Mouse (Mus musculus) liver, embryonic 15.5 days (tissue): ENCODE results near the gene Bnc2. TPM values are rescaled to one million over a fixed set of nuclear protein-coding genes. Genes with fewer than 3 reads are reported as not detected.

Experiments used
- ATAC-seq: fragments of 200-750 bp; cut with Nextera tagmentation; 2 replicates; pipeline ENCODE4 v1.8.0; 2017; ENCODE audit warnings: moderate number of reproducible peaks, mild to moderate bottlenecking, moderate library complexity; ENCODE audit not compliant: insufficient read depth
- H3K27ac ChIP-seq: fragments of 300-500 bp; sonication (generic); replicated peaks from 2 replicates; pipeline ENCODE4 v1.5.1; 2015; ENCODE audit warnings: mild to moderate bottlenecking, inconsistent platforms
- H3K27me3 ChIP-seq: fragments of 300-500 bp; sonication (generic); 2 replicates; pipeline ENCODE4 v1.6.1; 2015; ENCODE audit warnings: mild to moderate bottlenecking, inconsistent platforms
- H3K36me3 ChIP-seq: fragments of 300-500 bp; sonication (generic); replicated peaks from 2 replicates; pipeline ENCODE4 v1.6.1; 2015; ENCODE audit warnings: moderate library complexity, mild to moderate bottlenecking, inconsistent platforms
- H3K4me1 ChIP-seq: fragments of 300-500 bp; sonication (generic); replicated peaks from 2 replicates; pipeline ENCODE4 v1.6.1; 2015; ENCODE audit warnings: inconsistent platforms
- H3K4me2 ChIP-seq: fragments of 300-500 bp; sonication (generic); 2 replicates; pipeline ENCODE4 v1.6.1; 2015; ENCODE audit warnings: moderate library complexity, mild to moderate bottlenecking, inconsistent platforms
- H3K4me3 ChIP-seq: fragments of 300-500 bp; sonication (generic); replicated peaks from 2 replicates; pipeline ENCODE4 v1.5.1; 2015; ENCODE audit warnings: mild to moderate bottlenecking, inconsistent platforms
- H3K9ac ChIP-seq: fragments of 300-500 bp; sonication (generic); 2 replicates; pipeline ENCODE4 v1.6.1; 2015; ENCODE audit warnings: moderate library complexity, mild to moderate bottlenecking, inconsistent platforms
- H3K9me3 ChIP-seq: fragments of 300-500 bp; sonication (generic); replicated peaks from 2 replicates; pipeline ENCODE4 v1.6.1; 2016; ENCODE audit warnings: inconsistent platforms
- WGBS: fragments of 180-500 bp; shearing (Covaris S2); methylation state at CpG from one replicate; pipeline ENCODE4 v1.1.7; 2015; ENCODE audit warnings: mixed read lengths; ENCODE audit not compliant: insufficient replicate concordance; 5-methylcytosine and 5-hydroxymethylcytosine counted together
- polyA plus RNA-seq: library from polyadenylated mRNA; unstranded; fragments of >200 nt; fragmentation: Nextera tagmentation; extraction: Ambion mirVana; gene quantifications from 2 replicates; pipeline ENCODE4 v1.2.1, GENCODE M21; 2015

Bnc2 gene
- polyA plus RNA-seq, 1 experiment from 2014 or later, result 0.36 TPM

DNA sequence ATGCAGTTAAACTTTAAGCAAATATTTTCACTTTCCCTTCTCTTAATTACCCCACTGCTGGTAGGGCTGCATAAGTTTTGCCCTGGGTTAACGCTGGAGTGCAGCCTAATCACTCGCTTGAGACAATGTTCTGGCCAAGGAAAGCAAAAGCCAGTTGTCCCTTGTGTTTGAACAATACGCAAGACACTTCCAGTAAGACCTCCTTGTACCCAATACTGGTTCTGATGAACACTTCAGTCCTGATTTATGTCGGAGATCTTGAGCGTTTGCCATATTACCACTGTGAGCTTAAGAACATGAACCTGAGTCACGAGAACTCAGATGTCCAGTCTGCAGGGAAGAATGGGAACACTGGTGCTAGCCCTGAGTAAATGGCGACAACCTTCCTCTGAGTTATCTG is 47.5 kb downstream of the Bnc2 start:
- 70% methylated on average over 7 of the region's 7 CpGs for WGBS

DNA sequence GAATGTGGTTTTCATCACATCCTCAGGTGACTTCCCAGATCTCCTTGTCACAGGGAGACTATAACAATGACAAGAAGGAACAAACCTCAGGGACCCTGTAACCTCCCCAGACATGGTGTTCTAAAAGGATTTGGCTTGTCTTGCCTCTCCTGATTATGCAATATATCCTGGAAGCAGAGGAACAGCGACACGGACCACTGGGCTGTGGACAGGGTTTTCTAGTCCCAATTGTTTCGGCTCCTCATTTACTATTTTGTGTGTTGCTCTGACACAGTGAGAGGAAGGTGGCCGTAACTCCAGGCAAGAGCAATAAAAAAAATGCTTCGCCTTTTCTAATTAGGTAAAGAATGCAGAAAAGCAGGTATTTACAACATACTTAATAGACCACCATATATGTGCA is 51.8 kb downstream of the Bnc2 start:
- Histone ChIP-seq H3K4me2 (no peak overlapping the region), H3K4me3 (no peak overlapping the region), H3K4me1 (no peaks in the 10 kb centered on the region), H3K9me3 (no peaks in the 10 kb centered on the region), H3K9ac (no peak overlapping the region), H3K36me3 (no peaks in the 10 kb centered on the region), H3K27ac (no peak overlapping the region), H3K27me3 (no peaks in the 10 kb centered on the region)
- no peak for ATAC-seq
- 59% methylated on average over 5 of the region's 5 CpGs for whole genome bisulfite sequencing

More for the DNA sequence above, 47.5 kb downstream of the Bnc2 start:
- no peaks in the 10 kb centered on the region for H3K4me1 ChIP-seq
- H3K9me3 ChIP-seq, result no peaks in the 10 kb centered on the region
- no peak overlapping the region for H3K4me3 ChIP-seq
- no peaks in the 10 kb centered on the region for H3K27me3 ChIP-seq
- H3K27ac ChIP-seq, result no peak overlapping the region
- no peak for ATAC-seq
- H3K4me2 ChIP-seq, result no peak overlapping the region
- H3K36me3 ChIP-seq, result no peaks in the 10 kb centered on the region
- no peak overlapping the region for H3K9ac ChIP-seq

DNA sequence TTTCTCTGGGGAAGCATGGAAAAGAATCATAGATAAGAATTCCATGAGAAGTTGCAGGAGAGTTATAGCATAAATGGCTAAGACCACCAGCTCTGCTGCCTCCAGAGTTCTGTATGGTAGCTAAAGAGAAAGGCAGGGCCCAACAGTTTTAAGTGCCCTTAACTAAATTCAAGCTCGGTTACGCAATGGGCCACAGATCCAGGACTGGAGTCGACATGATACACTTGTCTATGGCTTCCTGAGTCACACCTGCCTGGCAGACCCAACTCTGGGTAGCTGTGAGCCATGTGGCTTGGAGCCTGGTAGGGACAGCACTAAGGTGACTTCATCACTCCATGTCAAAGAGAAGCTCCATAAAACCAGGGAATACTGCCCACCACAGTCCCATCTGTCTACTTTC is 53.3 kb downstream of the Bnc2 start:
- WGBS, result 56% methylated on average over 3 of the region's 3 CpGs
- H3K36me3 ChIP-seq, result no peaks in the 10 kb centered on the region
- H3K27ac ChIP-seq, result no peak overlapping the region
- H3K4me1 ChIP-seq, result no peaks in the 10 kb centered on the region
- no peak for ATAC-seq
- no peaks in the 10 kb centered on the region for H3K27me3 ChIP-seq
- H3K9ac ChIP-seq, result no peak overlapping the region
- no peak overlapping the region for H3K4me2 ChIP-seq
- no peaks in the 10 kb centered on the region for H3K9me3 ChIP-seq
- H3K4me3 ChIP-seq, result no peak overlapping the region

DNA sequence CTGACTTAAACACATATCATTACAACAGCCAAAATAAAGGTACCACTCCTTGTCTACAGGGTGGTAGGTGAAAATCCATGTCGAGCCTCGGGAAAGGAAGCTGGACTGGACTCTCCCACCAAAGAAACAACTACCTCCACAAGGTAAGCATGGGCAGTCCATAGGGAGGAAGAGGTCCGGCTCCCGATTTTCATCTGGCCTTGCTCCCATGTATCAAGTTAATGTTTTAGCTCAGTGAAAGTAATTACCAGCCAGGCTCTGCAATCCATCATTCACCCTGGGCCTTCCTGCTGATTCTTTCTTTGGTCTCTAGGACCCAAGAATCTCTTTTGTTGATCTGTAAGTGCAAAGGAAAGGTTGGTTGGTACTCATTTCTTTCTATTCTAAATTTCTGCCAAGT is 65.2 kb downstream of the Bnc2 start:
- Histone ChIP-seq H3K4me1 (no peaks in the 10 kb centered on the region), H3K9me3 (no peaks in the 10 kb centered on the region), H3K27me3 (no peaks in the 10 kb centered on the region), H3K36me3 (no peaks in the 10 kb centered on the region), H3K27ac (no peak overlapping the region), H3K4me2 (no peak overlapping the region), H3K9ac (no peak overlapping the region), H3K4me3 (no peak overlapping the region)
- WGBS, result 62% methylated on average over 4 of the region's 4 CpGs
- ATAC-seq, result no peak

DNA sequence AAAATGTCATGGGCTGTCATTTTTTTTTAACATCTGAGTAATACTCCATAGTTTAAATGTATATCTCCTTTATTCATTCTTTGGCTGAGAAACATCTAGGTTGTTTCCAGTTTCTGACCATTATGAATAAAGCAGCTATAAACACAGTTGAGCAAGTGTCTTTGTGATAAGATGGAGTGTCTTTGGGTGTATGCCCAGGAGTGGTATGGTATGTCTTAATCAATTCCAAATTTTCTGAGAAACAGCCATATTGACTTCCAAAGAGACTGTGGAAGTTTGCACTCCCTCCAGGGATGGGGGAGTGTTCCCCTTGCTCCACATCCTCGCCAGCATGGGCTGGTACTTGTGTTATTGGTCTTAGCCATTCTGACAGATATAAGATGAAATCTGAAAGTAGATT is 70.6 kb downstream of the Bnc2 start:
- Histone ChIP-seq H3K36me3 (no peaks in the 10 kb centered on the region), H3K4me1 (no peaks in the 10 kb centered on the region), H3K27me3 (no peaks in the 10 kb centered on the region), H3K9ac (no peak overlapping the region), H3K27ac (no peak overlapping the region), H3K4me2 (no peak overlapping the region), H3K4me3 (no peak overlapping the region), H3K9me3 (no peaks in the 10 kb centered on the region)
- ATAC-seq, result no peak
- WGBS, result 51% methylated on average over 1 of the region's 1 CpGs

DNA sequence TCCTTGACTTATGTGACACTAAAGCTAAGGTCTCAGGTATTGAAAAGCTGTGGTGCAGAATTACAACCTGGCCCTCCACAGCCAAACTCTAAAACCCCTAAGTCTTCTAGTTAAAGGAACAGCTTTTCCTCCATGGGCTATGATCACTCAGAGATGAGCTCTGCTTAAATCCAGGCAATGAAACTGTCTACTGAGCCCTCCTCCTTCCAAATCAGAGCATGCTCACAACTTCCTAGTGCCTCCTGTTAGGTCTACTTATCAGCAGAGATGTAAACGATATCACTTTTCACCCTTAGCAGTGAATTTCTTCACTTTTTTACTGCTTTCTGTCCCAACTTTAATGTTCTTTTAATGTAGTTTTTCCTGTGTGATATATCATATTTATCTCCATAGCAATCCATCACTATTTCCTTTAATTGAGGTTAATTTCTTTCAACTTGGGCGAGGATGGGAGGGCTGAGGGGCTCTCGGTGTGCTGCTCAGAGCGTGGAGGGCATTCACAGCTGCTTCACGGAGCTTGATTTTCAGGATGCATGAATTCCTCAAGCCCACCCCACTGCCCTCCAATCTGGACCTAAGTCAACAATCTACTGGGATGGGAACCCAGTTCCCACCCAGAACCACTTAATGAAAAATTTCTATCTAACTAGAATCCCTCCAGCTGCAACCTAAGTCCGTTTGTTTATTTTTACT is 94.7 kb downstream of the Bnc2 start:
- Histone ChIP-seq H3K36me3 (no peaks in the 10 kb centered on the region), H3K4me1 (no peaks in the 10 kb centered on the region), H3K9ac (no peak overlapping the region), H3K4me2 (no peak overlapping the region), H3K27ac (no peak overlapping the region), H3K9me3 (no peaks in the 10 kb centered on the region), H3K27me3 (no peaks in the 10 kb centered on the region), H3K4me3 (no peak overlapping the region)
- no peak for ATAC-seq
- 59% methylated on average over 6 of the region's 6 CpGs for WGBS

DNA sequence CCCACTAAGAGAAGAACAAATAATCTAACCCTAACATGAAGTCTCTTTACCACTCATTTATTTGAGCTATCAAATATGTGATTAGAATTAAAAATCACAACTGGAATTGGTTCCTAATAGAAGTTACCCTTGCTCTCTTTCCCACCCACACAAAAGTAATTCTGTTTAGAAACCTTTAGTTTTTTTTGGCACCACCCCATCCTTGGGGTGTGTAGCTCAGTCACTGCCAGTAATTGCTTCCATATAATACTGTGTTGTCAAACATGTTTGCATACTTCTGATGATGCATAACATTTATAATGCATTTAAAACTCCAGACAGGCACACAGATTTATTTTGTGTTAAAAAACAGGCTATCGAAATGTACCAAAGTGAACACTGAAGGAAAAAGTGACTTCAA is 96.8 kb downstream of the Bnc2 start:
- Histone ChIP-seq H3K9me3 (no peaks in the 10 kb centered on the region), H3K4me1 (no peaks in the 10 kb centered on the region), H3K4me2 (no peak overlapping the region), H3K27ac (no peak overlapping the region), H3K9ac (no peak overlapping the region), H3K27me3 (no peaks in the 10 kb centered on the region), H3K36me3 (no peaks in the 10 kb centered on the region), H3K4me3 (no peak overlapping the region)
- 64% methylated on average over 1 of the region's 1 CpGs for whole genome bisulfite sequencing
- no peak for ATAC-seq

DNA sequence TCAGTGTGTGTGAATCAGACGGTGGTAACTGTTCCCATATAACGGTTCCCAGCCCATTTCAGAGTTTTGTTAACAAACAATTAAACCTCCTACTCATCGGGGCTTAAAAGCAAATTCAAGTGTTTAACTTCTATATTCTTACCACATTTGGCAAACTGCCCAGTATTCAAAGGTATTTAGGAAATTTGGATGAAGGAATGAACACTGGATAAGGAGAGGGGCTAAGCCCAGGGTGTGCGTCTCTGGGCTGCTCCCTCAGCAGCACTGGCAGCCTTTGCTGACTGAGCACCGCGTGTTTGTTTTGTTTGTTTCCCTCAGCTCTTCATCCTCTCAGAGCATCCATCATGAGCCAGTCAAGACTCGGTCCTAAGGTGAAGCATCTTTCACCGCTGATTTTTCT is 109.0 kb downstream of the Bnc2 start:
- Histone ChIP-seq H3K9ac (no peak overlapping the region), H3K9me3 (no peaks in the 10 kb centered on the region), H3K4me2 (no peak overlapping the region), H3K27ac (no peak overlapping the region), H3K27me3 (no peaks in the 10 kb centered on the region), H3K4me1 (no peaks in the 10 kb centered on the region), H3K36me3 (no peaks in the 10 kb centered on the region), H3K4me3 (no peak overlapping the region)
- ATAC-seq, result no peak
- 69% methylated on average over 8 of the region's 8 CpGs for WGBS

DNA sequence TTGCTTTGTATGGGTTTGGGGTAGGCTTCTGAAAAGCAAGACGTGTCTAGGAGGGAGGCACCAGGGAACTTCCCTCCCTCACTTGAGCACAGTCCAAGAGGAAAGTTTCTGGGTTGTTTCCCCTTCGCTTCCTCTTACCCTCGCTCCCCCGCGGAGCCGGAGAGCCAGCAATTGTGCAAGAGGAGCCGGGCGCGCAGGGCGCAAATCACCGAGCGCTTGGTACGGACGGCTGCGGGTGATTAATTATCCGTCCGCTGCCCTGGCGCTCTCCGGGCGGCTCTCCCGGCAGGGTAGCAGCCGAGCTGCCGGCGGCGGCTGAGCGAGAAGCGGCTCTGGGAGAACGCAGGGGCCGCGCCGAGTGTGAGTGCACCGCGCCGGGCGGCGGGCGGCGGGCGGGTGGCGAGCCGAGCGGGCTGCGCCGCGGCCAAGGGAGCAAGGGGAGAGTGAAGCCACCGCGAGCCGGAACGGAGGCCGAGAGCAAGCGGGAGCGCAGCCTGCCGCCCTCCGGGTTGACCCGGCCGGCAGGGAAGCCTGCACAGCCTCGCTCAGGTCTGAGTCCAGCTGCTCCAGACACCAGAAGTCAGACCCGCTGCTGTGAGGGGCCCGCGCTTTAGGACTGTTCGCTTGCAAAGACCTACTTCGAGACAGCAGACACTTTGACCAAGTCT is 129.7 kb downstream of the Bnc2 start:
- Histone ChIP-seq H3K27me3 (peaks cover 30% of the 10 kb centered on the region), H3K4me3 (peak overlapping the region; percentile 53), H3K9me3 (no peaks in the 10 kb centered on the region), H3K4me2 (peak overlapping the region; percentile 59), H3K9ac (no peak overlapping the region), H3K4me1 (no peaks in the 10 kb centered on the region), H3K36me3 (no peaks in the 10 kb centered on the region), H3K27ac (no peak overlapping the region)
- ATAC-seq, result peak; percentile 52
- WGBS, result under 1% methylated on average over 62 of the region's 62 CpGs

DNA sequence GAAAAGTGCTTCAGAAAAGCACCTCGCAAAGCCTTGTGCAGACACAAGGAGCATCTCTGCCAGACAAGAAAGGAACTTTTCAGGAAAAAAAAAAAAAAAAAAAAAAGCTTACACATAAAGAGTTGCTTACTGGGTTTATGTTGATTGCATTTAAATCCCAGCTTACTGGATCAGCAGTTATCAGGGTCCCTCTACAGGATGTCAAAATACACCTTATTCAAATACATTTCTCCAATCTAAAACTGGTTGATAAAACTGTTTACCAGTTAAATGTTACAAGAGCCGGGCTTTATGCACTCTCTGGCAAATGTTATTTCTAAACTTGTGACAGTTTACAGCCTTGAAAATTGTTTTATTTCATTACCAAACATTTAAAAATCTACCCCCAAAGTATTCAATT is 130.4 kb downstream of the Bnc2 start:
- no peaks in the 10 kb centered on the region for H3K9me3 ChIP-seq
- no peak overlapping the region for H3K4me3 ChIP-seq
- ATAC-seq, result no peak
- 38% methylated on average over 2 of the region's 2 CpGs for WGBS
- no peaks in the 10 kb centered on the region for H3K4me1 ChIP-seq
- H3K9ac ChIP-seq, result no peak overlapping the region
- no peak overlapping the region for H3K4me2 ChIP-seq
- peaks cover 30% of the 10 kb centered on the region for H3K27me3 ChIP-seq
- H3K36me3 ChIP-seq, result no peaks in the 10 kb centered on the region
- H3K27ac ChIP-seq, result no peak overlapping the region

DNA sequence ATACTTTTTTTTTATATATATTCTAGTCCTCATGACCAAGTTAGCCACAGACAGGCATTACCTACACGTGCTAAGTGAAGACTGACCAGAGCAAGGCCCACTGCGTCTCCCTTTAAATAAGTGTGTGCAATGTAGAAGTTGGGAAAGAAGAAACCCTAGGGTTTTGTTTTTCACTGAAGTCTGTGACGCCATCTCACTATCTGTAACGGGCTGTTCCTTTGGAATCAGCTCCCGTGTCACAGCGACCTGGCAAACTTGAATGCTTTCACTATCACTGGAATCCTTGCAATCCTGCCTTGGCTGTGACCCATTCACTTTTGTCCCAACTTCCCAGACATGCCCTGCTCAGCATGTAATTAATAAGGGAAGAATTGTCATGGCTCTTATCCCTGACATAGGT is 134.5 kb downstream of the Bnc2 start:
- Histone ChIP-seq H3K4me2 (no peak overlapping the region), H3K4me1 (no peaks in the 10 kb centered on the region), H3K9ac (no peak overlapping the region), H3K27ac (no peak overlapping the region), H3K9me3 (no peaks in the 10 kb centered on the region), H3K36me3 (no peaks in the 10 kb centered on the region), H3K4me3 (no peak overlapping the region), H3K27me3 (peaks cover 18% of the 10 kb centered on the region)
- no peak for ATAC-seq
- WGBS, result 67% methylated on average over 6 of the region's 6 CpGs

DNA sequence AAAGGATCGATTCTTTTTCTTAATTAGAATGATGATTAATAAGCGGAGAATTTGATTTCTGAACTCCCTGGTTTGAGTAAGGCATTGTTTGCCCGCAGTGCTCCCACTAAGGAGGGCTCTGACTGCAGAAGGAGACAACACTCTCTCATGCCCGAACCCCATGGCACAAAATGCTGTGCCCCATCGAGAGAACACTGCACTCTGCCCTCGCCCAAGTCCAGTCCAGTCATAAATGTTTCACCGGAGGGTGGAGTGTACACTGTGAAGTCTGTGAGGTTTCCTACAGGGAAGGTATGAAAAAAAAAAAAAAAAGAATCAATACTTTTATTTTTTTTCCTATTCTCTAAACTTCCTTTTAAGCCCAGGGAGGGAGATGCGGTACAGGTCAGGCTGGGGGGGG is 135.7 kb downstream of the Bnc2 start:
- Histone ChIP-seq H3K36me3 (no peaks in the 10 kb centered on the region), H3K4me1 (no peaks in the 10 kb centered on the region), H3K9me3 (no peaks in the 10 kb centered on the region), H3K27ac (no peak overlapping the region), H3K9ac (no peak overlapping the region), H3K4me2 (no peak overlapping the region), H3K27me3 (peaks cover 6% of the 10 kb centered on the region), H3K4me3 (no peak overlapping the region)
- ATAC-seq, result no peak
- WGBS, result 63% methylated on average over 8 of the region's 8 CpGs
